Mouse (Mus musculus) heart, adult 8-10 months (tissue): ENCODE data around the gene Hdgfl2. TPM values are rescaled to one million over a fixed set of nuclear protein-coding genes. Genes with fewer than 3 reads are reported as not detected.

ENCODE experiments used
- DNase-seq: peaks from one replicate; pipeline ENCODE4 v3.0.0; 2022; ENCODE audit warnings: low spot score
- total RNA-seq, 4 experiments: library from RNA; stranded (reverse); gene quantifications; 2 replicates each; pipeline ENCODE4 v1.2.4; 2022

Gene Hdgfl2
- 10 to 100 TPM; 30.6 to 41.4 (median 35.2) TPM for total RNA-seq

GRCm38 (mm10) chr17:56078880-56079795, at the start of gene Hdgfl2:
Hdgfl2 (plus strand) TSS chr17:56079634.
- peak; percentile 100 for DNase-seq

- DNase-seq: no peak
These were observed 49.1 kb upstream of the Hdgfl2 start for GRCm38 (mm10) chr17:56030238-56030870.

- no peak for DNase-seq
These were observed 48.5 kb upstream of the Hdgfl2 start for GRCm38 (mm10) chr17:56030919-56031318.

GRCm38 (mm10) chr17:56031431-56031830, 48.0 kb upstream of the Hdgfl2 start:
- DNase-seq: no peak

- DNase-seq: no peak
These were observed 47.2 kb upstream of the Hdgfl2 start for GRCm38 (mm10) chr17:56032127-56032733.

- no peak for DNase-seq
These were observed 46.6 kb upstream of the Hdgfl2 start for GRCm38 (mm10) chr17:56032831-56033230.

- DNase-seq: no peak
These were observed 45.3 kb upstream of the Hdgfl2 start for GRCm38 (mm10) chr17:56034040-56034725.

GRCm38 (mm10) chr17:56034726-56035100, 44.7 kb upstream of the Hdgfl2 start:
- DNase-seq: no peak

GRCm38 (mm10) chr17:56035216-56035615, 44.2 kb upstream of the Hdgfl2 start:
- DNase-seq: no peak

- peak; percentile 99 for DNase-seq
These were observed 43.1 kb upstream of the Hdgfl2 start, which contains the start of gene Sh3gl1 for GRCm38 (mm10) chr17:56036176-56036900. Sh3gl1 (minus strand) TSS chr17:56036635.

GRCm38 (mm10) chr17:56036901-56037287, 42.5 kb upstream of the Hdgfl2 start:
- no peak for DNase-seq

- no peak for DNase-seq
These were observed 40.7 kb upstream of the Hdgfl2 start for GRCm38 (mm10) chr17:56038583-56039261.

GRCm38 (mm10) chr17:56039345-56039744, 40.1 kb upstream of the Hdgfl2 start:
- no peak for DNase-seq

GRCm38 (mm10) chr17:56040030-56040856, 39.2 kb upstream of the Hdgfl2 start, which contains the start of gene Chaf1a:
Chaf1a (plus strand) TSS chr17:56040439.
- peak; percentile 98 for DNase-seq

- DNase-seq: no peak
These were observed 38.6 kb upstream of the Hdgfl2 start for GRCm38 (mm10) chr17:56040857-56041163.

- no peak for DNase-seq
These were observed 28.1 kb upstream of the Hdgfl2 start for GRCm38 (mm10) chr17:56051369-56051768.

GRCm38 (mm10) chr17:56054938-56055337, 24.5 kb upstream of the Hdgfl2 start:
- DNase-seq: no peak

GRCm38 (mm10) chr17:56055945-56056678, 23.3 kb upstream of the Hdgfl2 start:
- no peak for DNase-seq
